ENCODE assay signal across 50 mouse cellular contexts in genomic region chr7:108589797-108590196, GRCm38 (mm10). TPM values are rescaled to one million over a fixed set of nuclear protein-coding genes. Genes with fewer than 3 reads are reported as not detected.
"Had no signal": no experiment of that assay in that cellular context is flagged by ENCODE, and none has a peak within 500 bp of the region (broad histone marks: within the 10 kb centered on the region; RNA-seq: fewer than 3 reads in every experiment).

No protein-coding gene starts in this region.

- ATAC-seq: hindbrain, embryonic 16.5 days; hindbrain, postnatal 0 days; inflammation-experienced regulatory T-cells, adult 6 months; intestine, embryonic 15.5 days; intestine, embryonic 16.5 days; intestine, postnatal 0 days had no signal

- H3K27ac ChIP-seq: heart, embryonic 10.5 days; heart, embryonic 13.5 days; heart, embryonic 15.5 days; hindbrain, embryonic 10.5 days; hindbrain, embryonic 13.5 days; hindbrain, embryonic 15.5 days; hindbrain, postnatal 0 days; intestine, embryonic 15.5 days; kidney, embryonic 15.5 days; kidney, postnatal 0 days; layer of hippocampus, adult 2 months; left cerebral cortex, adult 2 months had no signal

- H3K9me3 ChIP-seq: heart, embryonic 15.5 days; hindbrain, embryonic 10.5 days; hindbrain, embryonic 13.5 days; hindbrain, embryonic 15.5 days; intestine, embryonic 15.5 days; kidney, embryonic 15.5 days had no signal

- H3K4me3 ChIP-seq: heart, embryonic 10.5 days; heart, embryonic 12.5 days; heart, embryonic 13.5 days; heart, embryonic 15.5 days; hindbrain, embryonic 10.5 days; hindbrain, embryonic 13.5 days; hindbrain, embryonic 15.5 days; intestine, embryonic 15.5 days; kidney, embryonic 15.5 days; layer of hippocampus, adult 2 months; left cerebral cortex, adult 2 months had no signal

- H3K4me1 ChIP-seq: heart, embryonic 10.5 days; heart, embryonic 12.5 days; heart, embryonic 13.5 days; heart, embryonic 15.5 days; hindbrain, embryonic 10.5 days; hindbrain, embryonic 13.5 days; hindbrain, embryonic 15.5 days; intestine, embryonic 15.5 days; kidney, embryonic 15.5 days had no signal

- H3K27me3 ChIP-seq: heart, embryonic 12.5 days; heart, embryonic 13.5 days; heart, embryonic 15.5 days; hindbrain, embryonic 13.5 days; hindbrain, embryonic 15.5 days; intestine, embryonic 15.5 days; kidney, embryonic 15.5 days had no signal

- DNase-seq: heart, postnatal 14 days; heart, postnatal 36 days; heart, postnatal 4 days; kidney, adult 11 months; kidney, adult 18-20 months; kidney, adult 2 months; kidney, adult 8-10 months; kidney, adult 9 months; kidney, postnatal 10 days; kidney, postnatal 14 days; kidney, postnatal 25 days; kidney, postnatal 36 days; kidney, postnatal 4 days; layer of hippocampus, adult 9-11 months; layer of hippocampus, postnatal 36 days had no signal

- H3K9ac ChIP-seq: heart, embryonic 12.5 days; heart, embryonic 13.5 days; heart, embryonic 15.5 days; hindbrain, embryonic 13.5 days; hindbrain, embryonic 15.5 days; intestine, embryonic 15.5 days; kidney, embryonic 15.5 days had no signal

- H3K36me3 ChIP-seq: heart, embryonic 10.5 days; heart, embryonic 12.5 days; heart, embryonic 13.5 days; heart, embryonic 15.5 days; hindbrain, embryonic 10.5 days; hindbrain, embryonic 13.5 days; hindbrain, embryonic 15.5 days; intestine, embryonic 15.5 days; kidney, embryonic 15.5 days had no signal

- H3K4me2 ChIP-seq: heart, embryonic 11.5 days; heart, embryonic 12.5 days; heart, embryonic 13.5 days; heart, embryonic 15.5 days; hindbrain, embryonic 13.5 days; hindbrain, embryonic 15.5 days; intestine, embryonic 15.5 days; kidney, embryonic 15.5 days had no signal

RNA-seq across cellular contexts. Expression of gene Olfr506, which starts 20.8 kb away (rescaled TPM):
- total RNA-seq: heart, adult 8-10 months; heart, postnatal 14 days; heart, postnatal 25 days; heart, postnatal 36 days; heart, postnatal 4 days; hematopoietic stem cell, adult 5-6 weeks; hindbrain, postnatal 0 days; layer of hippocampus, adult 18-20 months; layer of hippocampus, adult 2 months; layer of hippocampus, adult 8-10 months; layer of hippocampus, postnatal 10 days; layer of hippocampus, postnatal 14 days; layer of hippocampus, postnatal 25 days; layer of hippocampus, postnatal 36 days; left cerebral cortex, adult 18-20 months; left cerebral cortex, adult 2 months; left cerebral cortex, adult 8-10 months had no signal
- polyA plus RNA-seq: heart, embryonic 10.5 days; heart, embryonic 11.5 days; heart, embryonic 12.5 days; heart, embryonic 13.5 days; heart, embryonic 15.5 days; heart, embryonic 16.5 days; heart, postnatal 0 days; hindbrain, embryonic 10.5 days; hindbrain, embryonic 11.5 days; hindbrain, embryonic 13.5 days; hindbrain, embryonic 15.5 days; hindbrain, embryonic 16.5 days; hindbrain, postnatal 0 days; inflammation-experienced regulatory T-cells, adult 6 months; intestine, embryonic 14.5 days; intestine, embryonic 16.5 days; intestine, postnatal 0 days; kidney, adult 2 months; kidney, embryonic 14.5 days; kidney, embryonic 16.5 days; kidney, postnatal 0 days; large intestine, adult 2 months had no signal

RNA-seq across cellular contexts. Expression of gene Olfr504, which starts 24.2 kb away (rescaled TPM):
- total RNA-seq: heart, adult 8-10 months; heart, postnatal 14 days; heart, postnatal 25 days; heart, postnatal 36 days; heart, postnatal 4 days; hematopoietic stem cell, adult 5-6 weeks; hindbrain, postnatal 0 days; layer of hippocampus, adult 18-20 months; layer of hippocampus, adult 2 months; layer of hippocampus, adult 8-10 months; layer of hippocampus, postnatal 10 days; layer of hippocampus, postnatal 14 days; layer of hippocampus, postnatal 25 days; layer of hippocampus, postnatal 36 days; left cerebral cortex, adult 18-20 months; left cerebral cortex, adult 2 months; left cerebral cortex, adult 8-10 months had no signal
- polyA plus RNA-seq: heart, embryonic 10.5 days; heart, embryonic 11.5 days; heart, embryonic 12.5 days; heart, embryonic 13.5 days; heart, embryonic 15.5 days; heart, embryonic 16.5 days; heart, postnatal 0 days; hindbrain, embryonic 10.5 days; hindbrain, embryonic 11.5 days; hindbrain, embryonic 13.5 days; hindbrain, embryonic 15.5 days; hindbrain, embryonic 16.5 days; hindbrain, postnatal 0 days; inflammation-experienced regulatory T-cells, adult 6 months; intestine, embryonic 14.5 days; intestine, embryonic 15.5 days; intestine, embryonic 16.5 days; intestine, postnatal 0 days; kidney, adult 2 months; kidney, embryonic 14.5 days; kidney, embryonic 15.5 days; kidney, embryonic 16.5 days; kidney, postnatal 0 days; large intestine, adult 2 months had no signal

RNA-seq across cellular contexts. Expression of gene Olfr507, which starts 31.8 kb away (rescaled TPM):
- total RNA-seq: heart, adult 8-10 months; heart, postnatal 14 days; heart, postnatal 25 days; heart, postnatal 36 days; heart, postnatal 4 days; hematopoietic stem cell, adult 5-6 weeks; hindbrain, postnatal 0 days; layer of hippocampus, adult 18-20 months; layer of hippocampus, adult 2 months; layer of hippocampus, adult 8-10 months; layer of hippocampus, postnatal 10 days; layer of hippocampus, postnatal 14 days; layer of hippocampus, postnatal 25 days; layer of hippocampus, postnatal 36 days; left cerebral cortex, adult 18-20 months; left cerebral cortex, adult 2 months; left cerebral cortex, adult 8-10 months had no signal
- polyA plus RNA-seq: heart, embryonic 10.5 days; heart, embryonic 11.5 days; heart, embryonic 12.5 days; heart, embryonic 13.5 days; heart, embryonic 15.5 days; heart, embryonic 16.5 days; heart, postnatal 0 days; hindbrain, embryonic 10.5 days; hindbrain, embryonic 11.5 days; hindbrain, embryonic 13.5 days; hindbrain, embryonic 15.5 days; hindbrain, embryonic 16.5 days; hindbrain, postnatal 0 days; inflammation-experienced regulatory T-cells, adult 6 months; intestine, embryonic 14.5 days; intestine, embryonic 15.5 days; intestine, embryonic 16.5 days; intestine, postnatal 0 days; kidney, adult 2 months; kidney, embryonic 14.5 days; kidney, embryonic 15.5 days; kidney, embryonic 16.5 days; kidney, postnatal 0 days; large intestine, adult 2 months had no signal

RNA-seq across cellular contexts. Expression of gene Olfr508, which starts 40.0 kb away (rescaled TPM):
- total RNA-seq: heart, adult 8-10 months; heart, postnatal 14 days; heart, postnatal 25 days; heart, postnatal 36 days; heart, postnatal 4 days; hematopoietic stem cell, adult 5-6 weeks; hindbrain, postnatal 0 days; layer of hippocampus, adult 18-20 months; layer of hippocampus, adult 2 months; layer of hippocampus, adult 8-10 months; layer of hippocampus, postnatal 10 days; layer of hippocampus, postnatal 14 days; layer of hippocampus, postnatal 25 days; layer of hippocampus, postnatal 36 days; left cerebral cortex, adult 18-20 months; left cerebral cortex, adult 2 months; left cerebral cortex, adult 8-10 months had no signal
- polyA plus RNA-seq: heart, embryonic 10.5 days; heart, embryonic 11.5 days; heart, embryonic 12.5 days; heart, embryonic 13.5 days; heart, embryonic 15.5 days; heart, embryonic 16.5 days; heart, postnatal 0 days; hindbrain, embryonic 10.5 days; hindbrain, embryonic 11.5 days; hindbrain, embryonic 13.5 days; hindbrain, embryonic 15.5 days; hindbrain, embryonic 16.5 days; hindbrain, postnatal 0 days; inflammation-experienced regulatory T-cells, adult 6 months; intestine, embryonic 14.5 days; intestine, embryonic 15.5 days; intestine, embryonic 16.5 days; intestine, postnatal 0 days; kidney, adult 2 months; kidney, embryonic 14.5 days; kidney, embryonic 15.5 days; kidney, embryonic 16.5 days; kidney, postnatal 0 days; large intestine, adult 2 months had no signal

RNA-seq across cellular contexts. Expression of gene Olfr503, which starts 45.5 kb away (rescaled TPM):
- total RNA-seq: heart, adult 8-10 months; heart, postnatal 14 days; heart, postnatal 25 days; heart, postnatal 36 days; heart, postnatal 4 days; hematopoietic stem cell, adult 5-6 weeks; hindbrain, postnatal 0 days; layer of hippocampus, adult 18-20 months; layer of hippocampus, adult 2 months; layer of hippocampus, adult 8-10 months; layer of hippocampus, postnatal 10 days; layer of hippocampus, postnatal 14 days; layer of hippocampus, postnatal 25 days; layer of hippocampus, postnatal 36 days; left cerebral cortex, adult 18-20 months; left cerebral cortex, adult 2 months; left cerebral cortex, adult 8-10 months had no signal
- polyA plus RNA-seq: heart, embryonic 10.5 days; heart, embryonic 11.5 days; heart, embryonic 12.5 days; heart, embryonic 13.5 days; heart, embryonic 15.5 days; heart, embryonic 16.5 days; heart, postnatal 0 days; hindbrain, embryonic 10.5 days; hindbrain, embryonic 11.5 days; hindbrain, embryonic 13.5 days; hindbrain, embryonic 15.5 days; hindbrain, embryonic 16.5 days; hindbrain, postnatal 0 days; inflammation-experienced regulatory T-cells, adult 6 months; intestine, embryonic 14.5 days; intestine, embryonic 15.5 days; intestine, embryonic 16.5 days; intestine, postnatal 0 days; kidney, adult 2 months; kidney, embryonic 14.5 days; kidney, embryonic 15.5 days; kidney, embryonic 16.5 days; kidney, postnatal 0 days; large intestine, adult 2 months had no signal
